Mouse (Mus musculus) A20 (cell line): Measurements from ENCODE around the gene Gm49387.

ENCODE experiments used
- DNase-seq: peaks from one replicate; pipeline ENCODE4 v3.0.0-alpha.2; 2011; ENCODE audit warnings: low read depth, low spot score

The Gm49387 gene

DNA sequence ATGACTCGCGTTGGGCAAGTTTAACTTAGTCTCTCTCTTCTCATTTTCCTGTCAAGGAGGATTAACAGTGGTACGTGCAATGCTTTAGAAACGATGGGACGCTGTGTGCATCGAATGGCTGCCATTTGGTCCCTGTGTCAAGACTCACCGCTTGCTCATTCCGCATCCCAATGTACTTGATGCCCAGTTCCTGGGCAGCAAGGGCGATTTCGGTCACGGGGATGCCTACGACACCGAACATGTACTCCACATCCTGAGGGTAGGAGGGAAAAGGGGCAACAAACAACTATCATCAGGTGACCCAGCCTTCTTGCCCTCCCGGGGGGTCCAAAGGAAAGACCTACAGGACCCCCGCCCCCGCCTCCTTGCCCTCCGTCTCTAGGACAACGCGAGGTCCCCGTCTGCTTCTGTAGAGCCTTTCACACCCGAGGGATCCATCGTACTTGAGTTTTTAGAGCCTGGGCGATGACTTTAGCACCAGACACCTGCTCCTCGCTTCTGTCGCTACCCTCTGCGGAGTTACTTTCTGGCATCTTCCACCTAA, at the start of gene Gm49387:
Gene Gm49387, minus strand, starts transcription at position 533 of the 544 bp plus-strand sequence.
- no peak for DNase-seq

DNA sequence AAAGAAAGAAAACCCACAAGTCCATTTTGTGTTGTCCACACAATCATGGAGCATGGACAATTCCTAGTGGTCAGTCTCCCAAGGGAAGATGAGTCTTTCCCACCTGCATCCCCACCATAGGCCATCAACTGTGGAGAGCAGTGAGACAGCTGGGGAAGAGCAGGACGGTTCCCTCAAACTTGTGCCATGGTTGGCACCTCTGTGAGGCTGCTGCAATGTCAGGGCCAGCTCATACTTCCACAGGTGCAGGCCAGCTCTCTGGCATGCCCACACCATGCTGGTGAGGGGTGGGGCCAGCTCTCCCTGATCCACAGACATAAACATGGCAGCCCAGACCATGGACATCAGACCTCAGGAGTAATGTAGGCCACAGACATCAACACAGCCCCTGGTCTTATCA, 45.6 kb upstream of the Gm49387 start:
- no peak for DNase-seq

DNA sequence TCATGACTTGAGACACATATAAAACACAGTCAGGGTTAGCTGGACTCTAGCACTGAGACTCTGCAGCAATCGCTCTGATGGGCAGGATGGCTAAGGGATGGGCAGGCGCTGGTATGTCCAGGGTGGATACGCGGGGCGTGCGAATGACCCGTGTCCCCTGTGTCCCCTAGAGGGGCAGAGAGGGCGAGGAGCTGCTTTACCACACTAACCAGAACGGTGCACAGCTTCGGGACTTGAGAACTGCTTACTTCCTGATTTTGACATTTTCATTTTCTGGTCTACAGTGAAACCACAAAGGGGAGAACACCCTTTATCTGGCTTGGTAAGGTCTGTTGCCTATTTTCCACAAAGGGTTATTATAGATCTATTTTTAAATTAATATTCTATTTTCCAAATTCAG, 45.0 kb upstream of the Gm49387 start:
- DNase-seq, result peak; percentile 89

GRCm38 (mm10) chr14:31684343-31685040, 43.8 kb upstream of the Gm49387 start:
- peak; percentile 68 for DNase-seq

GRCm38 (mm10) chr14:31683610-31684009, 42.9 kb upstream of the Gm49387 start:
- no peak for DNase-seq

DNA sequence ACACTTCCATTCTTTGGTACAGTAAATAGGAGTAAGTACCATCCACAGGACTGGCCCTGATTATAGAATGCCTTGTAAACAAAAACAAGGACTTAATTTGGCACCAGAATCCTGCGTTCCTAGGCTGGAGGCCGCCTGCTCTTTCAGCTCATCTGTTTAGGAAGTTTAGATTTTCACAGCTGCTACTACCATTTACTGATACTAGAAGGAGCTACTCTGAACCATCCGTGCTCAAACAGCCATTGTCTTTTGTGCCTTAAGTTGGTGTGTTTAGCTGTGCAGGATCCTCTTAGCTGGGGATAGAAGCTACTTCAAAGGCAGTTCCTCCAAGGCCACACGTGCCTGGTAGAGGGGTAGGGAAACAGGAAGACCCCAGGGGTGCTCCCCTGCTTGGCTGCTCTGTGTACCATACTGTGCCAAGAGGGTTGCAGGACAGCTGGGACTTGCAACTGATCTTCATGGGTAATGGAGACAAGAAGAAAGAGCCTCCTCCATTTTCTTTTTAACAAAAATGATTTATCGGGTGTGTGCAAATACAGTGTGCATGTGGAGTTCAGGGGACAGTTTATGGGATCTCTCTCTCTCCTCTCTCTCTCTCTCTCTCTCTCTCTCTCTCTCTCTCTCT, 41.4 kb upstream of the Gm49387 start:
- peak; percentile 39 for DNase-seq

DNA sequence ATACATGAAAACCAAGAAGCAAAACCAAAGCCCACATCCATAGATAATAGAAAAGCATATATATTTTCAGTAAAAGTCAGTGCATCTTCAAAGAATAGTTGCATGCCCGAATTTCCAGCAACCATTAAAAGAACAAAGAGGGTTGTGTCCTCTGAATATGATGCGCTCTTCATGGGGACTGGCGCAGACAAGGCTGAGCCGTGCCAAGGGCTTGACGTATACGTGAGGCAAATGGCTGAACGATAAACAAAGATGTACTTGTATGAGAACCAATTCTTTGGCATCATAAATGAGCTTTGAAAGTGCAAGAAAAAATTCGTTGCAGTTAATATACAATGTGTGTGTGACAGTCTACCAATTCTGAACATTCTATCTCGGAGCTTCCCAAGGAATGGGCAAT, 40.6 kb upstream of the Gm49387 start:
- no peak for DNase-seq

GRCm38 (mm10) chr14:31680656-31681055, 40.0 kb upstream of the Gm49387 start:
- DNase-seq, result peak; percentile 79

DNA sequence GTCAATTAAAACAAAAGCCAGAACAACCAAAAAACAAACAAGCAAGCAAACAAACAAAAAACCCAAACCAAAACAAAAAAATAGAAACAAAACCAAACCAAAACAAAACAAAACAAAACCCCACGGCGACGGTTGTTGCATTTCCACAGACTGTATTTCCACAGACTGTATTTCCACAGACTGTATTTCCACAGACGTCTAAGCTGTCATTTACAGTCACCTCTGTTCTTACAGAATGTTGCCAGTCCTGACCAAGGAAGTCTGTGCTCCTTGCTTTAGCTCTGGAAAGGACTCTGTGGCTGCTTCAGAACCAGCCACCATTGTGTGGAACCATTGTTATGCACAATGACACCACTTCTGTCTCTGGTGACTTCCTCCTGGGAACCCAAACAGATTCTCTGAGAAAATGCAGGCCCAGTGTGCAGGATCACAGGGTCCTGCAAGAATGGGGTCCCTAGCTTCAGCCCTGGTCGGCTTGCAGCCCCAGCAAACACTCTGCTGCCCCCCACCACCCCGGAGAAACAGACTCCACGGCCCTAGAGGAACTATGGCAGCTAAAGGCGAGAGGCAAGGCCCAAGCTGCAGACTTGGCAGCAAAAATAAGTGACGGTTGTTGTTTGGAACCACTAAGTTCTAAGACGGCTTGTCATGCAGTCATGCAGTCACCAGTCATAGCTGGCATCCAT, 31.1 kb upstream of the Gm49387 start:
- DNase-seq, result no peak

DNA sequence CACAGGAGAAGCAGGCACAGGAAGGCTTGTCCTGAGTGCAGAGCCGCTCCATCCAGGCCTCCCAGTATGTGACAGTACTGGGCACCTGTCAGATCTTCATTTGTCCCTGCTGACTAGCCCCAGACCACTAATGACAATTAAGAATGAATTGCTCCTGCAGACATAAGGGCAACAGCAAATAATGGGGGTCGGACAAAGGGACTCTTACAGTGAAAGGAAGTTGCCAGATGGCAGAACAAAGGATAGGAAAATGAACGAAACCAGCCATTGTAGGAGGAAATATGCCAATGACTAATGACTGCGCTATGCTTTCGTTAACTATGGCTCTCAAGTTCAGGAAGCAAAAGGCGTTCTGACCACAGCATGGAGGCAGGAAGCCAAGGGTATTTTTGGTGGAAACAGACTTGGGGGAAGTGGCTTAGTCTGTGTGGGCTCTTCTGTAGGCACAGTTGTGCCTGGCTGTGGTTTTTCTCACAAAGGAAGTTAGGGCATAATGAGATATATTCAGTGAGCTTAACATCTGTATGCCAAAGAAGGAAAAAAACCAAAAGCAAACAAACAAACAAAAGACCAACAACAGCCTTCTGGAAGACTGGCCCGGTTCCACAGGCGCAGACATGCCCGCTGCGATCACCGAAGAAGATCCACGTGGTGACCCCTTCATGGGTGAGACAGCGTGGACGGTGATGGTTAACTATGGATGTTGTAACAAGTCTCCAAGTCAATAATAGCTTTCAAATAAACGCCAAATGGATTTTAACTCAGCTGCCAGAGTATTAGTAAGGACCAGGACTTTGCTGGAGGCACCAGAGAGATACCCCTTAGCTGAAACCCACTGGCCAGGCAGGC, 29.2 kb upstream of the Gm49387 start:
- DNase-seq, result no peak

DNA sequence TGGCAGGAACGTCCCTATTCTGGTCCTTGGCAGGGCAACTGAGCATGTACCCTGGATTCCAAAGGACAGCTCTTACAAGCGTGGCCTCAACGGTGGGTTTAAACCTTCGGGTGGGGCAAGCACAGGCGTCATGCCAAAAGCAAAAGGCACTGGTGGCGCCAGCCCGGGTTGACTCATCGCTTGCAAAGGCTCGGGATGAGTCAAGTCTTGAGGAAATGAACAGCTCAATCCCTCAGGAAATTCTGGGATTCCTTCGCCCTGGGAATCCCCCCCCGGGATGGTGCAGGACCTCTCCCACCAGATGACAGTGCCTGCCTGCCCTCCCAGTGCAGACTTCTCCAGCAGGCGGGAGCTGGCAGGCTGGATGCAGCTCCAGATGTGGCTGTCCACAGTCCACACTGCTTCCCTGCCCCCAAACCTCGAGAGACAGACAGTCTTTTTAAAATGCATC, 28.5 kb upstream of the Gm49387 start:
- DNase-seq, result no peak

DNA sequence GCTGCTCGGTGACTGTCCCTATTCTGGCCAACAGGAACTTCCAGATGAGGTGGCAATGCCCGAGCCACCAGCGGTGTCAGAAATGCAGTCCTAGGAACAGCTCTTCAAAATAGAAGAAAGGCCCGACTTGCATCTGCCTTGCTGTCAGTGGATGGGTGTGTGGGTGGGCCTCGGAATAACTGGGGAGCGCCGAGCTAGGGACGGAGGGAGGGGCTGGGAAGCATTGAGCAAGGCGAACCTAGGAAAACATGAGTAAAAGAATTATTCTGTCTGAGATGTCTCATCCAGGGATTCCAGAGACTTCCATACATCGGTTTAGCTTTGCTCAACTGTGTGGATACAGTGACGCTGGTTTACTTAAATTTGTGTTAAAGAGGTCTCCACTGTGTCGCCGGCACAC, 27.6 kb upstream of the Gm49387 start:
- no peak for DNase-seq

DNA sequence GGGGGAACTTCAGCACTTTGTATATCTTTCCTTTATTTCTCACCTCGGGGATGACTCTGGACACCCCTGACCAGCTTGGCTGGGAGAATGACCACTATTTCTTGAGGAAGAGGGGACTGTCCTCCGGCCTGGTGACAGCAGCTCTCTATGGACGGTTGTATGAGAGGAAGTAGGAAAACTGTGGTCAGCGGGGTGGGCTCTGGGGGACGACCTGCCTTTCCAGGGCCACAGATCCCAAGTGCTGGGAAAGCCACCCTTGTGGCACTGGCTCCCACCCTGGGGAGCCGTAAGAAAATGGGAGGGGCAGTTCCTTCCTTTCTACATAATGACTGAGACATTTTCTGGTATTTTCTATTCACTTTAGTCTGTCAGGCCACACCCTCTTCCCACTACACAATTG, 27.1 kb upstream of the Gm49387 start:
- no peak for DNase-seq

DNA sequence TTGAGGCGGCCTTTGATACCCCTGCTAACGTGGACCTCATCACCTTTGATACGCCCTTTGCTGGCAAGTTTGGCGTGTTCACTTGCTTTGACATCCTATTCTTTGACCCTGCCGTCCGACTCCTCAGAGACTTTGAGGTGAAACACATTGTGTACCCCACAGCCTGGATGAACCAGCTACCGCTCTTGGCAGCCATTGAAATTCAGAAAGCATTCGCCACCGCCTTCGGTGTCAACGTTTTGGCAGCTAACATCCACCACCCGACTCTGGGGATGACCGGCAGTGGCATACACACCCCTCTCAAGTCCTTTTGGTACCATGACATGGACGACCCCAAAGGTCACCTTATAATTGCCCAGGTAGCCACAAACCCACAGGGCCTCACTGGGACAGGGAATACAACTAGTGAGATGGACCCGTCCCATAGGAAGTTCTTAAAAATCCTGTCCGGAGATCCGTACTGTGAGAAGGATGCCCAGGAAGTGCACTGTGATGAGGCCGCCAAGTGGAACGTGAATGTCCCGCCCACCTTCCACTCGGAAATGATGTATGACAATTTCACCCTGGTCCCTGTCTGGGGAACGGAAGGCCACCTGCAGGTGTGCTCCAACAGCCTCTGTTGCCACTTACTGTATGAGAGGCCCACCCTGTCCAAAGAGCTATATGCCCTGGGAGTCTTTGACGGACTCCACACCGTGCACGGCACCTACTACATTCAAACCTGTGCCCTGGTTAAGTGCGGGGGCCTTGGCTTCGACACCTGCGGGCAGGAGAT, 26.4 kb upstream of the Gm49387 start:
- no peak for DNase-seq

- DNase-seq, result no peak
These were observed 24.9 kb upstream of the Gm49387 start for GRCm38 (mm10) chr14:31665566-31665940.

- DNase-seq, result peak; percentile 75
These were observed 24.4 kb upstream of the Gm49387 start for GRCm38 (mm10) chr14:31664903-31665565.

- no peak for DNase-seq
These were observed 23.6 kb upstream of the Gm49387 start for GRCm38 (mm10) chr14:31664100-31664902.

DNA sequence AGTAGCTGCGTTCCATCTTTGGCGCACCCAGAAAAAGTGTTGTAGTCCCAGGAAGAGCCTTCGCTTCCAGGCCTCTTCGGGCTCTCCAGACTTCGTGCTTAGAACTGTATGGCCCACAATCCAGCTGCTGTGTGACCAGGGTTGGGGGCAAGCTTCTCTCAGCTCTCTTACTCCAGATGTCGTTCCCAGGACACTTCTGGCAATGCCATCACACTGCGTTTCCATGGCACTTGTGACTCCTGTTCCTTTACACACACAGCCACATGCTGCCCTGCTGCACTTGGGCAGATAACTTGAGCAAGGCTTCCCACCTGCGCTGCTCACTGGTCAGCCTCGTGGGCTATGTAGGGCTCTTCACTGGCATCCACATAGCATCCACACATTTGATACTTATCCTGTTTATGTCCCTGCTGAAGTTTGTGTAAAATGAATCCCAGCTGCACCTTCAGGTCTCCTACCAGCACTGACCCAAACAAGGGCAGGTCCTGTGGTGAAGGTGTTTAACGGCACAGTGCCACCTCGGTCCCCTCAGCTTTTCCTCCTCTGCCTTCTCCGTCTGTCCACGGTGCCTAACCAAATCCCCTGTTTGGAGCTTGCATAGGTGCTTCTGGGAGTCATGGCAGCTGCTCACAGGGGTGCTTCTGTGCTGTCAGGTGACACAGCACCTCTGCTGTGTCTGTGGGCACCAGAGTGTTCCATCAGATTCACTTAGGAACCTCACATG, 22.9 kb upstream of the Gm49387 start:
- DNase-seq, result no peak
